Mouse (Mus musculus) embryonic facial prominence, embryonic 11.5 days (tissue): ENCODE measurements at regions not wholly inside any gene's neighbourhood (a gene's known extent, or its start where the extent isn't known, plus 50 kb on each side); places are given as distances from the start of the nearest gene placed in this dataset.

Experiments
- ATAC-seq: fragments of 200-750 bp; cut with Nextera tagmentation; replicated peaks from 2 replicates; pipeline ENCODE4 v1.8.0; 2017; ENCODE audit warnings: low read depth; ENCODE audit not compliant: insufficient number of reproducible peaks, low FRiP score, low TSS enrichment
- DNase-seq: peaks from one replicate; pipeline ENCODE4 v3.0.0-alpha.2; 2015; ENCODE audit warnings: low spot score
- H3K27ac ChIP-seq: fragments of 300-500 bp; sonication (generic); replicated peaks from 2 replicates; pipeline ENCODE4 v1.5.1; 2014; ENCODE audit warnings: mild to moderate bottlenecking, low read depth, low read length, control low read depth
- H3K27me3 ChIP-seq: fragments of 300-500 bp; sonication (generic); 2 replicates; pipeline ENCODE4 v1.6.1; 2014; ENCODE audit warnings: mild to moderate bottlenecking, low read length, moderate library complexity, mixed read lengths; ENCODE audit not compliant: control insufficient read depth, insufficient read depth
- H3K36me3 ChIP-seq: fragments of 300-500 bp; sonication (generic); replicated peaks from 2 replicates; pipeline ENCODE4 v1.6.1; 2014; ENCODE audit warnings: low read depth, mild to moderate bottlenecking, low read length, moderate library complexity, mixed read lengths; ENCODE audit not compliant: control insufficient read depth, insufficient read depth
- H3K4me1 ChIP-seq: fragments of 300-500 bp; sonication (generic); 2 replicates; pipeline ENCODE4 v1.6.1; 2014; ENCODE audit warnings: low read length, mixed read lengths; ENCODE audit not compliant: control insufficient read depth, insufficient read depth
- H3K4me2 ChIP-seq: fragments of 300-500 bp; sonication (generic); 2 replicates; pipeline ENCODE4 v1.6.1; 2014; ENCODE audit warnings: low read depth, mild to moderate bottlenecking, control low read depth, low read length, moderate library complexity
- H3K4me3 ChIP-seq: fragments of 300-500 bp; sonication (generic); 2 replicates; pipeline ENCODE4 v1.5.1; 2014; ENCODE audit warnings: low read depth, low read length, control low read depth
- H3K9ac ChIP-seq: fragments of 300-500 bp; sonication (generic); replicated peaks from 2 replicates; pipeline ENCODE4 v1.6.1; 2014; ENCODE audit warnings: mild to moderate bottlenecking, control low read depth, low read length
- H3K9me3 ChIP-seq: fragments of 300-500 bp; sonication (generic); replicated peaks from 2 replicates; pipeline ENCODE4 v1.6.1; 2016; ENCODE audit warnings: mild to moderate bottlenecking, low read length, inconsistent platforms, mixed read lengths; ENCODE audit not compliant: control insufficient read depth
- WGBS: fragments of 180-500 bp; shearing (Covaris S2); extraction: QIAGEN DNeasy Blood & Tissue Kit; methylation state at CpG from one replicate; pipeline ENCODE4 v1.1.7; 2014; 5-methylcytosine and 5-hydroxymethylcytosine counted together

GRCm38 (mm10) chr12:14235351-14235750, 83.5 kb upstream of the Fam84a start:
- H3K36me3 ChIP-seq: no peaks in the 10 kb centered on the region
- no peak for ATAC-seq
- no peak overlapping the region for H3K9ac ChIP-seq
- H3K27ac ChIP-seq: no peak overlapping the region
- H3K9me3 ChIP-seq: no peaks in the 10 kb centered on the region
- H3K27me3 ChIP-seq: no peaks in the 10 kb centered on the region
- WGBS: 86% methylated on average over 3 of the region's 3 CpGs
- no peaks in the 10 kb centered on the region for H3K4me1 ChIP-seq
- H3K4me2 ChIP-seq: no peak overlapping the region
- DNase-seq: no peak
- H3K4me3 ChIP-seq: no peak overlapping the region

- Histone ChIP-seq H3K27me3 (no peaks in the 10 kb centered on the region), H3K4me3 (no peak overlapping the region), H3K4me2 (no peak overlapping the region), H3K4me1 (no peaks in the 10 kb centered on the region), H3K36me3 (no peaks in the 10 kb centered on the region), H3K27ac (no peak overlapping the region), H3K9me3 (no peaks in the 10 kb centered on the region), H3K9ac (no peak overlapping the region)
- DNase-seq: peak; percentile 3
- 82% methylated on average over 3 of the region's 3 CpGs for WGBS
- ATAC-seq: no peak
Measured at GRCm38 (mm10) chr12:14212618-14213017, 60.8 kb upstream of the Fam84a start.

DNA sequence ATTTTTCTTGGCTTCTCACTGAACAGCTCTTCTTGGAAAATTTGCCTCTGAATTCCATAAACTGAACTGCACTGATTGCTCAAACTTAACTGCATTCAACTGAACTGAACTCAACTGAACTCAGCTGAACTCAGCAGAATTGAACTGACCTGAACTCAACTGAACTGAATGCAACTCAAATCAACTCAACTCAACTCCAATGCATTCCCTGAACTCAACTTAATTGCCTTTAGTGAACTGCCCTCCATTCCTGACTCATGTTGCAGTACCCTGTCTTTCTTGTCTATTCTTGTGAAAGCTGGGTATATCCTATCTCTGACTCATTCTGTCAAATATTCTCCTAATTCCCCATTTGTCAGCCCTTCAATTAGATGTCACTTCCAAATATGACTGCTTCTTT, 58.0 kb upstream of the Fam84a start:
- no peak overlapping the region for H3K4me2 ChIP-seq
- no peaks in the 10 kb centered on the region for H3K27me3 ChIP-seq
- no peaks in the 10 kb centered on the region for H3K36me3 ChIP-seq
- H3K4me3 ChIP-seq: no peak overlapping the region
- H3K4me1 ChIP-seq: no peaks in the 10 kb centered on the region
- no peak overlapping the region for H3K27ac ChIP-seq
- DNase-seq (no peak), ATAC-seq (no peak)
- H3K9me3 ChIP-seq: no peaks in the 10 kb centered on the region
- no peak overlapping the region for H3K9ac ChIP-seq

DNA sequence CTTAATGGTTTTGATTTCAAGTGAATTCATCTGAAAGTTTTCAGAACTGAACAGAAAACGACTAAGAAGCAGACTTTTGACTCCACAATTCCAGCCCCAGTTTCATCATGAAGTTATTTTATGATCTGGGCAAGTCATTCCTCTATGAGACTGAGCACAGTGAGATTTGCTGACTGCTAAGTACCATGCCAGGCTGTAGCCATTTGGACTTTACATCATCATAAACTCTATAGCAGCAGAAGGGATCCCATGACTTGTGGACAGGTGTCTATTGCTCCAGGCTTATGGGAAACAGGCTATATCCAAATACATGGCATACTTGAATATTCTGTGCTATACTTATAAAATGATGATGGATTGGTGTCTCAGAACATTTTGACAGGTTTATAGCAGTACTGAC, 55.4 kb upstream of the Fam84a start:
- Histone ChIP-seq H3K36me3 (no peaks in the 10 kb centered on the region), H3K4me3 (no peak overlapping the region), H3K9ac (no peak overlapping the region), H3K4me2 (no peak overlapping the region), H3K27ac (no peak overlapping the region), H3K4me1 (no peaks in the 10 kb centered on the region), H3K27me3 (no peaks in the 10 kb centered on the region), H3K9me3 (no peaks in the 10 kb centered on the region)
- ATAC-seq (no peak), DNase-seq (no peak)
- WGBS: 75% methylated on average over 1 of the region's 1 CpGs

DNA sequence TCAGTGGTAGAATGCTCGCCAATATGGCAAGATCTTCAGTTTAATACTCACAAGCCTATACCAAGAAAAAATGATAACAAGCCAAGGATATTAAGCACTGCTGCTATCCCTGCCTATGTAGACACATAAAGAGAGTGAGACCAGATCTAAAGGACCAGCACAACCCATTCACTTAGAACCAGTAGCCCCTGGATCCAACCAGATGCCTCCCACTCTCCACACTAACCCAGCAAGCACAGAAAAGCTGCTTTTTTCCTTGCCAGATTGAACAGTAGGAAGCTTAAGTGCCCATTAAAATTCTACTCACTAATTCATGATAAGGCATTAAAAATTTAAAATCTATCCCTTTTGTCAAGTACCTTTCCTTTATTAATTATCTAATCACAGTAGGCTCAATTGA, 52.6 kb upstream of the Fam84a start:
- Histone ChIP-seq H3K27me3 (no peaks in the 10 kb centered on the region), H3K4me3 (no peak overlapping the region), H3K27ac (no peak overlapping the region), H3K9me3 (no peaks in the 10 kb centered on the region), H3K4me2 (no peak overlapping the region), H3K4me1 (no peaks in the 10 kb centered on the region), H3K36me3 (no peaks in the 10 kb centered on the region), H3K9ac (no peak overlapping the region)
- no peak for DNase-seq
- 95% methylated on average over 1 of the region's 1 CpGs for WGBS
- ATAC-seq: no peak
